8 mouse cellular contexts compared by ENCODE assay signal in the genomic region with DNA sequence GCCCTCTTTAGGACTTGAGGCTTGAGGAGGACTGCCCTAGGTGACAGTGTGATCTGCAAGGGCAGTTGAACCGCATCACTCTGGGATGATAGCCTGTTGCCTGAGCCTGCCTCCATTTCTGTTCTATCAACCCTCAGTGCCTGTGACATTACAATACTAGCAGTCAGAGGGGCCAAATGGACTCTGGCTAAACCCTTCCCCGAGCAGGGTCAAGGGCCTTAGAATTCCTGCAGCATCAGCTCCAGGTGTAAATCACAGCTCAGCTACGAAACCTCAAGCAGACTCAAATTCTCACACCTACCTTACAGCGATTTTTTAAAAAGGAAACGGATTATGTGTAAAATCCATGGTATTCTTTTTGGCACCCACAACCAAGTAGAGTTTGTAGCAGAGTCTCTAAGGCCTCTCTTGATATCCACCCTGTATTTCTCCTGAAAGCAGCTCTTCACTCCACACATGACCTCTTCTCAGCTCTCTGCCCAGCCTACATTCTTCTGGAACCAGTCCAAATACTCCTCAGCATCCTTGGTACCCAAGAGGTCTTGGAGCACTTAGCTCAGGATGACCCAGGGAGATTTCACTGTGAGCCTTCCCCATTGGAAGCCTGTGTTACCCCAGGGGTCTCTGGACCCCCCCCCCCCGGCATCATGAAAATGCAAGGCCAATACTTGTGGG. TPM values are rescaled to one million over a fixed set of nuclear protein-coding genes. Genes with fewer than 3 reads are reported as not detected.
DNase-seq lines count a peak whose midpoint lies in the region; ATAC-seq and TF ChIP-seq lines count a peak whose summit lies in the region.

No protein-coding gene starts in this region.

- DNase-seq in heart, postnatal 10 days, result no peak
- DNase-seq in adrenal gland, adult 2 months, result no peak
- no peak for DNase-seq in left cerebral cortex, adult 9 months (ENCODE audit: low spot score in 2 of 2)
- no peak for DNase-seq in adrenal gland, adult 18-20 months (ENCODE audit: low spot score in 2 of 2)

- H3ac ChIP-seq in myocyte (ENCODE audit: control insufficient read depth, insufficient read length), result peak overlapping the region; percentile 52

- H3K9ac ChIP-seq in heart, embryonic 14.5 days (ENCODE audit: low read length), result no peak overlapping the region
- H3K9ac ChIP-seq in forebrain, embryonic 12.5 days, result no peak overlapping the region
- peak overlapping the region; percentile 72; the same call in 1 of the 2 replicates for H3K9ac ChIP-seq in kidney, embryonic 16.5 days (replicated peaks; ENCODE audit: low read length)

- WGBS in heart, embryonic 14.5 days, result 64% methylated on average over 6 of the region's 6 CpGs
- WGBS in forebrain, embryonic 12.5 days, result 72% methylated on average over 6 of the region's 6 CpGs
- WGBS in kidney, embryonic 16.5 days, result 47% methylated on average over 6 of the region's 6 CpGs

- intact Hi-C loops in heart, postnatal 10 days (cut with DNase I), result no loop called here

- no peaks in the 10 kb centered on the region for H3K79me2 ChIP-seq in myocyte (ENCODE audit: control insufficient read depth, insufficient read depth)

- peaks cover 3 to 4% of the 10 kb centered on the region in 2 experiments; a peak in 2 of 4 replicates for H3K4me1 ChIP-seq in heart, embryonic 14.5 days (ENCODE audit: control insufficient read depth in 2 of 2, insufficient read depth in 2 of 2, low read length in 2 of 2)
- H3K4me1 ChIP-seq in forebrain, embryonic 12.5 days, result peaks cover 17% of the 10 kb centered on the region
- H3K4me1 ChIP-seq in kidney, embryonic 16.5 days (ENCODE audit: insufficient read depth, low read length), result peaks cover 21% of the 10 kb centered on the region

- TF ChIP-seq POLR2A in myocyte (IDR thresholded peaks at IDR 0.05; ENCODE audit: insufficient read length, low read depth), result no peak

- H3K9me3 ChIP-seq in heart, embryonic 14.5 days (ENCODE audit: control insufficient read depth, low read length), result no peaks in the 10 kb centered on the region
- no peaks in the 10 kb centered on the region for H3K9me3 ChIP-seq in forebrain, embryonic 12.5 days
- no peaks in the 10 kb centered on the region for H3K9me3 ChIP-seq in kidney, embryonic 16.5 days (ENCODE audit: low read length)

- no peaks in the 10 kb centered on the region for H3K36me3 ChIP-seq in heart, embryonic 14.5 days (ENCODE audit: control insufficient read depth, insufficient read depth, low read length)
- H3K36me3 ChIP-seq in forebrain, embryonic 12.5 days (replicated peaks), result no peaks in the 10 kb centered on the region
- H3K36me3 ChIP-seq in kidney, embryonic 16.5 days (ENCODE audit: insufficient read depth, low read length), result no peaks in the 10 kb centered on the region
- no peaks in the 10 kb centered on the region for H3K36me3 ChIP-seq in myocyte (ENCODE audit: control insufficient read depth, insufficient read depth)

- ATAC-seq in heart, embryonic 14.5 days (ENCODE audit: insufficient number of reproducible peaks, insufficient read depth, low FRiP score, low read depth), result no peak
- ATAC-seq in forebrain, embryonic 12.5 days (ENCODE audit: low FRiP score), result no peak
- ATAC-seq in kidney, embryonic 16.5 days (ENCODE audit: low FRiP score, low TSS enrichment), result no peak

- peak overlapping the region; percentile 99; the same call in 1 of the 2 replicates for H3K4me2 ChIP-seq in heart, embryonic 14.5 days (ENCODE audit: low read length)
- H3K4me2 ChIP-seq in forebrain, embryonic 12.5 days, result peak overlapping the region; percentile 95
- peak overlapping the region; percentile 96 for H3K4me2 ChIP-seq in kidney, embryonic 16.5 days (replicated peaks; ENCODE audit: low read depth, low read length)
- H3K4me2 ChIP-seq in myocyte (ENCODE audit: low read depth), result peak overlapping the region; percentile 85

- H3K4me3 ChIP-seq in heart, embryonic 14.5 days (ENCODE audit: control insufficient read depth in 1 of 2, insufficient read depth in 1 of 2, low read depth in 1 of 2, low read length in 2 of 2), result 0 out of 4 replicates have a peak overlapping the region, but pooled peaks of 1 of the 2 experiments have one; percentile 64
- peak overlapping the region; percentile 65 for H3K4me3 ChIP-seq in forebrain, embryonic 12.5 days (replicated peaks)
- H3K4me3 ChIP-seq in kidney, embryonic 16.5 days (ENCODE audit: low read length), result no peak overlapping the region
- peak overlapping the region; percentile 39 for H3K4me3 ChIP-seq in myocyte

- no peak overlapping the region for H3K27ac ChIP-seq in heart, embryonic 14.5 days (replicated peaks in 1 of 2; ENCODE audit: control insufficient read depth in 1 of 2, insufficient read depth in 1 of 2, low read depth in 2 of 2, low read length in 2 of 2)
- H3K27ac ChIP-seq in forebrain, embryonic 12.5 days, result no peak overlapping the region
- H3K27ac ChIP-seq in kidney, embryonic 16.5 days (ENCODE audit: low read length), result no peak overlapping the region

- H3K27me3 ChIP-seq in heart, embryonic 14.5 days (ENCODE audit: control insufficient read depth, insufficient read depth, low read length), result peaks cover 32% of the 10 kb centered on the region
- peaks cover 40% of the 10 kb centered on the region for H3K27me3 ChIP-seq in forebrain, embryonic 12.5 days
- H3K27me3 ChIP-seq in kidney, embryonic 16.5 days (ENCODE audit: insufficient read depth, low read length), result peaks cover 6% of the 10 kb centered on the region
- H3K27me3 ChIP-seq in myocyte (ENCODE audit: control insufficient read depth, insufficient read depth, insufficient read length), result no peaks in the 10 kb centered on the region

TF ChIP-seq in myocyte, 11 proteins besides CTCF, POLR2A, EP300 and RAD21:
- TF ChIP-seq MYOG (IDR thresholded peaks at IDR 0.05; ENCODE audit: control insufficient read depth in 1 of 3, insufficient read depth in 1 of 3, insufficient read length in 2 of 3, low read depth in 2 of 3) (no peak), POLR2AphosphoS2 (IDR thresholded peaks at IDR 0.05; ENCODE audit: insufficient read length, low read depth) (no peak), TCF12 (IDR thresholded peaks at IDR 0.05; ENCODE audit: insufficient read depth, poor library complexity, severe bottlenecking) (no peak), REST (IDR thresholded peaks at IDR 0.05; ENCODE audit: insufficient read depth, insufficient read length) (no peak), USF1 (IDR thresholded peaks at IDR 0.05; ENCODE audit: low read depth) (no peak), E2F4 (IDR thresholded peaks at IDR 0.05; ENCODE audit: insufficient read depth) (no peak), CEBPB (IDR thresholded peaks at IDR 0.05; ENCODE audit: insufficient read depth, poor library complexity, severe bottlenecking) (no peak), MYOD1 (IDR thresholded peaks at IDR 0.05; ENCODE audit: control insufficient read depth in 1 of 3, insufficient read length in 2 of 3, low read depth in 2 of 3) (no peak)
TF ChIP-seq in myocyte: peak in this region for 0.

RNA-seq across cellular contexts. Expression of a gene that starts 1.1 kb away (rescaled TPM):
- 0.35 and 0.80 TPM in 2 replicates for polyA plus RNA-seq in heart, embryonic 14.5 days (2014; fragmentation: Nextera tagmentation; extraction: Ambion mirVana)
- total RNA-seq in heart, postnatal 10 days (2021), result 1 to 10 TPM; 3.8 to 4.0 TPM
- polyA plus RNA-seq in forebrain, embryonic 12.5 days (2016; fragmentation: Nextera tagmentation; extraction: Ambion mirVana), result 7.2 and 7.4 TPM in 2 replicates
- 15.7 and 17.7 TPM in 2 replicates for polyA plus RNA-seq in kidney, embryonic 16.5 days (2015; fragmentation: Nextera tagmentation; extraction: Ambion mirVana)
- 13.3 TPM for polyA plus RNA-seq in myocyte (2012; fragmentation: generic; extraction: Trizol)
- total RNA-seq in adrenal gland, adult 2 months (2021), result 10 to 100 TPM; 14.3 to 21.4 TPM
- 17.7 and 21.0 TPM in 2 replicates for polyA plus RNA-seq in adrenal gland, adult 2 months (2012; rRNA removed)
- total RNA-seq in adrenal gland, adult 18-20 months (2021), result 10 to 100 TPM; 12.7 to 17.7 TPM

RNA-seq across cellular contexts. Expression of a gene that starts 11.7 kb away (rescaled TPM):
- polyA plus RNA-seq in heart, embryonic 14.5 days (2014; fragmentation: Nextera tagmentation; extraction: Ambion mirVana), result 6.9 and 7.5 TPM in 2 replicates
- total RNA-seq in heart, postnatal 10 days (2021), result 1 to 10 TPM; 6.2 to 6.4 TPM
- polyA plus RNA-seq in forebrain, embryonic 12.5 days (2016; fragmentation: Nextera tagmentation; extraction: Ambion mirVana), result 13.1 and 16.9 TPM in 2 replicates
- 14.3 and 16.0 TPM in 2 replicates for polyA plus RNA-seq in kidney, embryonic 16.5 days (2015; fragmentation: Nextera tagmentation; extraction: Ambion mirVana)
- polyA plus RNA-seq in myocyte (2012; fragmentation: generic; extraction: Trizol), result 5.4 TPM
- total RNA-seq in adrenal gland, adult 2 months (2021), result 1 to 10 TPM; 6.4 to 7.1 TPM
- polyA plus RNA-seq in adrenal gland, adult 2 months (2012; rRNA removed), result 5.8 and 6.3 TPM in 2 replicates
- 1 to 10 TPM; 5.9 to 6.9 TPM for total RNA-seq in adrenal gland, adult 18-20 months (2021)

RNA-seq across cellular contexts. Expression of a gene that starts 11.7 kb away (rescaled TPM):
- polyA plus RNA-seq in heart, embryonic 14.5 days (2014; fragmentation: Nextera tagmentation; extraction: Ambion mirVana), result 14.9 and 15.1 TPM in 2 replicates
- total RNA-seq in heart, postnatal 10 days (2021), result 1 to 10 TPM; 8.8 to 9.5 TPM
- polyA plus RNA-seq in forebrain, embryonic 12.5 days (2016; fragmentation: Nextera tagmentation; extraction: Ambion mirVana), result 16.8 and 19.3 TPM in 2 replicates
- 16.4 and 19.8 TPM in 2 replicates for polyA plus RNA-seq in kidney, embryonic 16.5 days (2015; fragmentation: Nextera tagmentation; extraction: Ambion mirVana)
- 5.9 TPM for polyA plus RNA-seq in myocyte (2012; fragmentation: generic; extraction: Trizol)
- total RNA-seq in adrenal gland, adult 2 months (2021), result 10 to 100 TPM in 1 of 2 experiments, 1 to 10 TPM in 1; 10.0 to 16.1 TPM
- 0.40 and 0.52 TPM in 2 replicates for polyA plus RNA-seq in adrenal gland, adult 2 months (2012; rRNA removed)
- total RNA-seq in adrenal gland, adult 18-20 months (2021), result 10 to 100 TPM; 13.8 to 14.6 TPM

RNA-seq across cellular contexts. Expression of a gene that starts 23.0 kb away (rescaled TPM):
- polyA plus RNA-seq in heart, embryonic 14.5 days (2014; fragmentation: Nextera tagmentation; extraction: Ambion mirVana), result 41.2 and 44.8 TPM in 2 replicates
- 10 to 100 TPM; 63.0 to 68.3 TPM for total RNA-seq in heart, postnatal 10 days (2021)
- polyA plus RNA-seq in forebrain, embryonic 12.5 days (2016; fragmentation: Nextera tagmentation; extraction: Ambion mirVana), result 47.8 and 49.7 TPM in 2 replicates
- 67.9 and 79.4 TPM in 2 replicates for polyA plus RNA-seq in kidney, embryonic 16.5 days (2015; fragmentation: Nextera tagmentation; extraction: Ambion mirVana)
- polyA plus RNA-seq in myocyte (2012; fragmentation: generic; extraction: Trizol), result 137 TPM
- total RNA-seq in adrenal gland, adult 2 months (2021), result 100 to 1,000 TPM; 184 to 209 TPM
- 190 and 213 TPM in 2 replicates for polyA plus RNA-seq in adrenal gland, adult 2 months (2012; rRNA removed)
- 100 to 1,000 TPM; 219 to 239 TPM for total RNA-seq in adrenal gland, adult 18-20 months (2021)

RNA-seq across cellular contexts. Expression of a gene that starts 25.9 kb away (rescaled TPM):
- polyA plus RNA-seq in heart, embryonic 14.5 days (2014; fragmentation: Nextera tagmentation; extraction: Ambion mirVana), result 71.5 and 77.0 TPM in 2 replicates
- 10 to 100 TPM; 27.0 to 29.4 TPM for total RNA-seq in heart, postnatal 10 days (2021)
- polyA plus RNA-seq in forebrain, embryonic 12.5 days (2016; fragmentation: Nextera tagmentation; extraction: Ambion mirVana), result 145 and 147 TPM in 2 replicates
- 108 and 116 TPM in 2 replicates for polyA plus RNA-seq in kidney, embryonic 16.5 days (2015; fragmentation: Nextera tagmentation; extraction: Ambion mirVana)
- polyA plus RNA-seq in myocyte (2012; fragmentation: generic; extraction: Trizol), result 54.4 TPM
- total RNA-seq in adrenal gland, adult 2 months (2021), result 10 to 100 TPM; 19.5 to 29.6 TPM
- polyA plus RNA-seq in adrenal gland, adult 2 months (2012; rRNA removed), result 28.6 and 29.3 TPM in 2 replicates
- 10 to 100 TPM; 27.3 to 27.4 TPM for total RNA-seq in adrenal gland, adult 18-20 months (2021)
